Mouse (Mus musculus): ENCODE data around the gene Gon4l. TPM values are rescaled to one million over a fixed set of nuclear protein-coding genes. Genes with fewer than 3 reads are reported as not detected.
A peak's percentile ranks its signal among the peaks of the same experiment; 100 is the strongest.

Gene Gon4l
- total and polyA plus RNA-seq, 2 experiments = 4.9 to 5.3 TPM

GRCm38 (mm10) chr3:88905209-88905608 lies 70.2 kb downstream of the Gon4l start:
- Histone ChIP-seq H3K4me3 (ENCODE audit: insufficient read depth, low read depth, low read length) (no peak overlapping the region), H3K27ac (replicated peaks; ENCODE audit: insufficient read depth, low read depth, low read length) (no peak overlapping the region), H3K36me3 (ENCODE audit: control insufficient read depth, insufficient read depth, low read length) (peaks cover 45% of the 10 kb centered on the region), H3K79me2 (ENCODE audit: control insufficient read depth, insufficient read depth, low read length) (no peaks in the 10 kb centered on the region), H3K9ac (ENCODE audit: low read depth, low read length) (no peak overlapping the region), H3K27me3 (ENCODE audit: control insufficient read depth, insufficient read depth, low read length) (no peaks in the 10 kb centered on the region), H3K4me1 (ENCODE audit: control insufficient read depth, insufficient read depth, low read length) (no peaks in the 10 kb centered on the region)
- TF ChIP-seq CTCF (IDR thresholded peaks at IDR 0.05; ENCODE audit: low read depth, low read length) = no peak
- no peak for TF ChIP-seq POLR2A (IDR thresholded peaks at IDR 0.05; ENCODE audit: extremely low read depth, insufficient read depth, low read length)
- 87% methylated on average over 6 of the region's 6 CpGs for WGBS
- no peak for DNase-seq (ENCODE audit: extremely low read depth, low read depth, low spot score)

DNA sequence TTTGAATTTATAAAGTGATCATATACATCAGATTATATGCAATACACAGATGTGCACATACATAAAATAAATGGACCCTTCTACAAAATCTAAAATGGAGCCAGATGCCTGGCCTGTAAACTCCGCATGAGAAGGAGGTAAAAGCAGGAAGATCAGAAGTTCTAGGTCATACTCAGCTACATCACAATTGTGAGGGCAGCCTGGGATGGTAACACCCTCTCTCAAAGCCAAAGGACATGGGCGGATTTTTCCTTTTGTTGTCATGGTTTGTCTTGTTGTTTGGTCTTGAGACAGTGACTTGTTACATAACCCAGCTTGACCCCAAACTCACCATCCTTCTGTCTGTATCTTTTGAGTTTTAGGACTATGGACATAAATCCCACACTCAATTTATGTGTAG lies 70.7 kb downstream of the Gon4l start:
- Histone ChIP-seq H3K27ac (replicated peaks; ENCODE audit: insufficient read depth, low read depth, low read length) (no peak overlapping the region), H3K9ac (ENCODE audit: low read depth, low read length) (no peak overlapping the region), H3K4me3 (ENCODE audit: insufficient read depth, low read depth, low read length) (no peak overlapping the region), H3K27me3 (ENCODE audit: control insufficient read depth, insufficient read depth, low read length) (no peaks in the 10 kb centered on the region), H3K4me1 (ENCODE audit: control insufficient read depth, insufficient read depth, low read length) (no peaks in the 10 kb centered on the region), H3K36me3 (ENCODE audit: control insufficient read depth, insufficient read depth, low read length) (peaks cover 45% of the 10 kb centered on the region), H3K79me2 (ENCODE audit: control insufficient read depth, insufficient read depth, low read length) (no peaks in the 10 kb centered on the region)
- TF ChIP-seq POLR2A (IDR thresholded peaks at IDR 0.05; ENCODE audit: extremely low read depth, insufficient read depth, low read length) (no peak), CTCF (IDR thresholded peaks at IDR 0.05; ENCODE audit: low read depth, low read length) (no peak)
- no peak for DNase-seq (ENCODE audit: extremely low read depth, low read depth, low spot score)
- WGBS = 98% methylated on average over 2 of the region's 2 CpGs

DNA sequence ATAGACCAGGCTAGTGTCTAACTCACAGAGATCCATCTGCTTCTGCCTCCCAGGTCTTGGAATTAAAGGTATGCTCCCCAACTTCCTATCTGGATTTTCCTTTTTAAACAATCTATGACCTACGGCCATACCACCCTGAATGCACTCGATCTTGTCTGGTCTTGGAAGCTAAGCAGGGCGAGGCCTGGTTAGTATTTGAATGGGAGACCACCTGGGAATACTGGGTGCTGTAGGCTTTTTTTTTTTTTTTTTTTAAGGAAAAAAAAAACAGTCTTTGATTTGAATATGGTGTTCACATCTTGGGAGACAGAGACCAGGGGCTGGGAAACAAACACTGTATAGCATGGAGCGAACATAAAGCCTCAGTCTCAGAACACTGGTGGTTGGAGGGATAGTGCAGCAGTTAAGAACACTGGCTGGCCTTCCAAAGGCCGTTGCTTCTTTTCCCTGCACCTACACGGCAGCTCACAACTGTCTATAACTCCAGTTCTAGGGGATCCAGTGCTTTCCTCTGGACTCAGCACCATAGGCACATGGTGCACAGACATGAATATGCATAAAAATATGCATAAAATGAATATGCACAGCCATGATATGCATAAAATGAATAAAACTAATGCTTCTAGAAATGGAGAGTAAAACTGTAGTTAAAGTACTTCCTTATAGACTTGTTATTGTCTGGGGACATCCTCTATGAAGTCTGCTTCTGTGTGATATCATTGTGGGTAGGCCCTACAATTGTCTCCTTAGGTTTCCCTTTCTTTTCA lies 71.5 kb downstream of the Gon4l start:
- no peak for DNase-seq (ENCODE audit: extremely low read depth, low read depth, low spot score)
- WGBS = 89% methylated on average over 6 of the region's 6 CpGs
- Histone ChIP-seq H3K4me1 (ENCODE audit: control insufficient read depth, insufficient read depth, low read length) (no peaks in the 10 kb centered on the region), H3K79me2 (ENCODE audit: control insufficient read depth, insufficient read depth, low read length) (no peaks in the 10 kb centered on the region), H3K4me3 (ENCODE audit: insufficient read depth, low read depth, low read length) (no peak overlapping the region), H3K36me3 (ENCODE audit: control insufficient read depth, insufficient read depth, low read length) (peaks cover 42% of the 10 kb centered on the region), H3K27me3 (ENCODE audit: control insufficient read depth, insufficient read depth, low read length) (no peaks in the 10 kb centered on the region), H3K9ac (ENCODE audit: low read depth, low read length) (no peak overlapping the region), H3K27ac (replicated peaks; ENCODE audit: insufficient read depth, low read depth, low read length) (no peak overlapping the region)
- TF ChIP-seq CTCF (IDR thresholded peaks at IDR 0.05; ENCODE audit: low read depth, low read length) (no peak), POLR2A (IDR thresholded peaks at IDR 0.05; ENCODE audit: extremely low read depth, insufficient read depth, low read length) (no peak)

DNA sequence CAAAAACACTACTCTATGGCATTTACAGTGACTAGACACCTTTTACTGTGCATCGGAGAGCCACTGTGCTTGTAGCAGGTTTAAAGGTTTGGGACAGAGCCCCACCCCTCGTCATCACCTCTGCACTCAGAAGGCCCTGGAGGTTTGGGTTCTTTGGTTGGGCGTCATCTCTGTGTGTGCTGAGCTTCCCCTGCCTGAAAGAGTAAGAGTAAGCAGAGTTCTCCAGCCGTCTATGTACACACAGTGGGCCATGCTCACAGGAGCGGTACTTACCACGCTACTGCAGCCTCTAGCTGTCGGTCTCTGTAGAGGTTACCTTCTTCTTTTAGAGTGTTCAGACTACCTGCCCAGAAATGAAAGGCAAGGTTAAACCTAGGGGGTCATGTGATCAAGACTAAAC lies 77.6 kb downstream of the Gon4l start:
- no peaks in the 10 kb centered on the region for H3K27me3 ChIP-seq (ENCODE audit: control insufficient read depth, insufficient read depth, low read length)
- H3K27ac ChIP-seq (replicated peaks; ENCODE audit: insufficient read depth, low read depth, low read length) = no peak overlapping the region
- H3K9ac ChIP-seq (ENCODE audit: low read depth, low read length) = no peak overlapping the region
- 93% methylated on average over 7 of the region's 7 CpGs for WGBS
- DNase-seq (ENCODE audit: extremely low read depth, low read depth, low spot score) = no peak
- H3K36me3 ChIP-seq (ENCODE audit: control insufficient read depth, insufficient read depth, low read length) = peaks cover 5% of the 10 kb centered on the region; the same call in 1 of the 2 replicates
- TF ChIP-seq POLR2A (IDR thresholded peaks at IDR 0.05; ENCODE audit: extremely low read depth, insufficient read depth, low read length) = no peak
- no peak for TF ChIP-seq CTCF (IDR thresholded peaks at IDR 0.05; ENCODE audit: low read depth, low read length)
- no peaks in the 10 kb centered on the region for H3K79me2 ChIP-seq (ENCODE audit: control insufficient read depth, insufficient read depth, low read length)
- peaks cover 4% of the 10 kb centered on the region; the same call in 1 of the 2 replicates for H3K4me1 ChIP-seq (ENCODE audit: control insufficient read depth, insufficient read depth, low read length)
- no peak overlapping the region for H3K4me3 ChIP-seq (ENCODE audit: insufficient read depth, low read depth, low read length)

DNA sequence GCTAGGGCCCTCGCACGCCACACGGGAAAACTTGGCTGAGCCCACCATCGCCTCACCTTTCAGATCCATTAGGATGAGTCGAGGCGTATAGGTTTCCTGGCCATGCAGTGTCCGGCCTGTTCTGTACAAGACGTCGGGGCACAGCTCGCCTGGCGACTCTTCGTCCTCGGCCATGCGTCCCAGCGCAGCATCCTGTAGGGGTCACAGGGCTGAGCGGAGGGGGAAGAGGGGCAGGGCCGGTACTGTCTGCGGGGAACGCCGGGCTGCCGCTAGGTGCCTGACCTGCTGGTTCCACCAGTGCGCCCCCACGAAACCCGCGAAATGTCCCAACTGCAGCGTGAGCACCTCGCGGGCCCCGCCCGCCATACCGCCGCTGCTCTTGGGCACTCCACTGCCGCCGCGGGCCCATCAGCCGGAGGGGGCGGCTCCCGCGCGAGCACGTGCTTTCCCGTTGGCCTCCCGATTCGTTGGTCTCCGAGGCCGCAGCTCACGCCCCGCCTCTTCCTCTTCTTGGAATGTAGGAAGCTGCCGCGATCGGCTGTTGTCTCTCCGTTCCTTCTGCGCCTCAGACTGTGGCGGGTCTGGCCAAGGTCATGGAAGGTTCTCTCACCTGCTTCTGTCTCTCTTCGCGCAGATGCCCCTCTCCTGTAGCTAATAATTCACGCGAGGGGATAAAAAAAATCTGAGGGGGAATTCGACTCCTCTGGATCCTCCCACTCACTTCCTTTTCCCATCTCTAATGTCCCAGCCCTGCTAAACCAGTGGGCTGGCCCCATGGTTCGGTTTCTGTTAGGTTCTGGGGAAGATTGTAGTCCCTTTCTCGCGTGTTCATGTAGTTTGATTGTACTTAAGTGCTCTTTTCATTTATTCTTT lies 78.7 kb downstream of the Gon4l start, which contains the start of gene Msto1:
Gene Msto1, minus strand, starts transcription at position 489 of the 873 bp plus-strand sequence.
- no peaks in the 10 kb centered on the region for H3K79me2 ChIP-seq (ENCODE audit: control insufficient read depth, insufficient read depth, low read length)
- peak within 1 kb of the TSS; percentile 72 for H3K9ac ChIP-seq (ENCODE audit: low read depth, low read length)
- H3K4me1 ChIP-seq (ENCODE audit: control insufficient read depth, insufficient read depth, low read length) = peaks cover 4% of the 10 kb centered on the region; the same call in 1 of the 2 replicates
- TF ChIP-seq POLR2A (IDR thresholded peaks at IDR 0.05; ENCODE audit: extremely low read depth, insufficient read depth, low read length) (peak; percentile 80), CTCF (IDR thresholded peaks at IDR 0.05; ENCODE audit: low read depth, low read length) (no peak)
- under 1% methylated on average over 62 of the region's 62 CpGs for WGBS
- H3K27ac ChIP-seq (replicated peaks; ENCODE audit: insufficient read depth, low read depth, low read length) = peak within 1 kb of the TSS; percentile 86
- no peaks in the 10 kb centered on the region for H3K27me3 ChIP-seq (ENCODE audit: control insufficient read depth, insufficient read depth, low read length)
- DNase-seq (ENCODE audit: extremely low read depth, low read depth, low spot score) = peak; percentile 80
- H3K36me3 ChIP-seq (ENCODE audit: control insufficient read depth, insufficient read depth, low read length) = peaks cover 5% of the 10 kb centered on the region; the same call in 1 of the 2 replicates
- H3K4me3 ChIP-seq (ENCODE audit: insufficient read depth, low read depth, low read length) = peak within 1 kb of the TSS; percentile 71

Data from liver, adult 2 months (tissue).